Mouse (Mus musculus): Measurements from ENCODE around the gene Paqr3. TPM values are rescaled to one million over a fixed set of nuclear protein-coding genes. Genes with fewer than 3 reads are reported as not detected.

Gene Paqr3
- polyA plus RNA-seq (2014; fragmentation: Nextera tagmentation; extraction: Ambion mirVana): 2.0 TPM in 2 replicates

GRCm38 (mm10) chr5:97111207-97111910 lies at the start of gene Paqr3:
Paqr3 (minus strand) TSS chr5:97111596.
- Histone ChIP-seq H3K4me1 (ENCODE audit: control insufficient read depth, insufficient read depth, low read length) (peaks cover 6% of the 10 kb centered on the region; the same call in 1 of the 2 replicates), H3K9me3 (replicated peaks; ENCODE audit: control insufficient read depth, low read length) (no peaks in the 10 kb centered on the region), H3K27ac (ENCODE audit: low read depth, low read length) (no peak within 1 kb of the TSS), H3K36me3 (ENCODE audit: control insufficient read depth, insufficient read depth, low read length) (no peaks in the 10 kb centered on the region), H3K27me3 (ENCODE audit: control insufficient read depth, insufficient read depth, low read length) (no peaks in the 10 kb centered on the region), H3K4me3 (ENCODE audit: low read depth, low read length) (peak within 1 kb of the TSS; percentile 74), H3K4me2 (peak within 1 kb of the TSS; percentile 90), H3K9ac (ENCODE audit: low read depth, low read length) (peak within 1 kb of the TSS; percentile 75)
- WGBS (ENCODE audit: insufficient replicate concordance): 1% methylated on average over 55 of the region's 62 CpGs
- ATAC-seq (replicated peaks; ENCODE audit: insufficient number of reproducible peaks, low FRiP score, low TSS enrichment): peak; percentile 98

GRCm38 (mm10) chr5:97154688-97155087 lies 43.3 kb upstream of the Paqr3 start:
- Histone ChIP-seq H3K9ac (ENCODE audit: low read depth, low read length) (no peak overlapping the region), H3K4me2 (no peak overlapping the region), H3K4me1 (ENCODE audit: control insufficient read depth, insufficient read depth, low read length) (no peaks in the 10 kb centered on the region), H3K4me3 (ENCODE audit: low read depth, low read length) (no peak overlapping the region), H3K36me3 (ENCODE audit: control insufficient read depth, insufficient read depth, low read length) (no peaks in the 10 kb centered on the region), H3K27me3 (ENCODE audit: control insufficient read depth, insufficient read depth, low read length) (no peaks in the 10 kb centered on the region), H3K27ac (ENCODE audit: low read depth, low read length) (no peak overlapping the region), H3K9me3 (replicated peaks; ENCODE audit: control insufficient read depth, low read length) (no peaks in the 10 kb centered on the region)
- ATAC-seq (replicated peaks; ENCODE audit: insufficient number of reproducible peaks, low FRiP score, low TSS enrichment): no peak
- WGBS (ENCODE audit: insufficient replicate concordance): 29% methylated on average over 1 of the region's 1 CpGs

- H3K27me3 ChIP-seq (ENCODE audit: control insufficient read depth, insufficient read depth, low read length): no peaks in the 10 kb centered on the region
- no peaks in the 10 kb centered on the region for H3K4me1 ChIP-seq (ENCODE audit: control insufficient read depth, insufficient read depth, low read length)
- ATAC-seq (replicated peaks; ENCODE audit: insufficient number of reproducible peaks, low FRiP score, low TSS enrichment): no peak
- H3K9me3 ChIP-seq (replicated peaks; ENCODE audit: control insufficient read depth, low read length): no peaks in the 10 kb centered on the region
- no peaks in the 10 kb centered on the region for H3K36me3 ChIP-seq (ENCODE audit: control insufficient read depth, insufficient read depth, low read length)
- H3K4me2 ChIP-seq: no peak overlapping the region
- H3K4me3 ChIP-seq (ENCODE audit: low read depth, low read length): no peak overlapping the region
- H3K9ac ChIP-seq (ENCODE audit: low read depth, low read length): no peak overlapping the region
- 65% methylated on average over 2 of the region's 2 CpGs for WGBS (ENCODE audit: insufficient replicate concordance)
- no peak overlapping the region for H3K27ac ChIP-seq (ENCODE audit: low read depth, low read length)
Observed at GRCm38 (mm10) chr5:97135331-97135730, 23.9 kb upstream of the Paqr3 start.

GRCm38 (mm10) chr5:97129589-97129988 lies 18.2 kb upstream of the Paqr3 start:
- H3K4me2 ChIP-seq: no peak overlapping the region
- no peaks in the 10 kb centered on the region for H3K9me3 ChIP-seq (replicated peaks; ENCODE audit: control insufficient read depth, low read length)
- H3K9ac ChIP-seq (ENCODE audit: low read depth, low read length): no peak overlapping the region
- WGBS (ENCODE audit: insufficient replicate concordance): 96% methylated on average over 2 of the region's 2 CpGs
- H3K36me3 ChIP-seq (ENCODE audit: control insufficient read depth, insufficient read depth, low read length): no peaks in the 10 kb centered on the region
- H3K4me1 ChIP-seq (ENCODE audit: control insufficient read depth, insufficient read depth, low read length): no peaks in the 10 kb centered on the region
- H3K27me3 ChIP-seq (ENCODE audit: control insufficient read depth, insufficient read depth, low read length): no peaks in the 10 kb centered on the region
- H3K27ac ChIP-seq (ENCODE audit: low read depth, low read length): no peak overlapping the region
- no peak for ATAC-seq (replicated peaks; ENCODE audit: insufficient number of reproducible peaks, low FRiP score, low TSS enrichment)
- no peak overlapping the region for H3K4me3 ChIP-seq (ENCODE audit: low read depth, low read length)

- Histone ChIP-seq H3K36me3 (ENCODE audit: control insufficient read depth, insufficient read depth, low read length) (no peaks in the 10 kb centered on the region), H3K27ac (ENCODE audit: low read depth, low read length) (no peak overlapping the region), H3K27me3 (ENCODE audit: control insufficient read depth, insufficient read depth, low read length) (no peaks in the 10 kb centered on the region), H3K9me3 (replicated peaks; ENCODE audit: control insufficient read depth, low read length) (no peaks in the 10 kb centered on the region), H3K4me1 (ENCODE audit: control insufficient read depth, insufficient read depth, low read length) (no peaks in the 10 kb centered on the region), H3K4me2 (peak overlapping the region; percentile 39), H3K4me3 (ENCODE audit: low read depth, low read length) (no peak overlapping the region), H3K9ac (ENCODE audit: low read depth, low read length) (no peak overlapping the region)
- 43% methylated on average over 21 of the region's 21 CpGs for WGBS (ENCODE audit: insufficient replicate concordance)
- ATAC-seq (replicated peaks; ENCODE audit: insufficient number of reproducible peaks, low FRiP score, low TSS enrichment): no peak
Observed at GRCm38 (mm10) chr5:97128242-97129226, 17.1 kb upstream of the Paqr3 start.

GRCm38 (mm10) chr5:97127284-97127683 lies 15.9 kb upstream of the Paqr3 start:
- H3K27me3 ChIP-seq (ENCODE audit: control insufficient read depth, insufficient read depth, low read length): no peaks in the 10 kb centered on the region
- H3K4me3 ChIP-seq (ENCODE audit: low read depth, low read length): no peak overlapping the region
- H3K9me3 ChIP-seq (replicated peaks; ENCODE audit: control insufficient read depth, low read length): no peaks in the 10 kb centered on the region
- WGBS (ENCODE audit: insufficient replicate concordance): 75% methylated on average over 6 of the region's 6 CpGs
- H3K27ac ChIP-seq (ENCODE audit: low read depth, low read length): no peak overlapping the region
- H3K4me2 ChIP-seq: no peak overlapping the region
- no peak for ATAC-seq (replicated peaks; ENCODE audit: insufficient number of reproducible peaks, low FRiP score, low TSS enrichment)
- H3K36me3 ChIP-seq (ENCODE audit: control insufficient read depth, insufficient read depth, low read length): no peaks in the 10 kb centered on the region
- no peaks in the 10 kb centered on the region for H3K4me1 ChIP-seq (ENCODE audit: control insufficient read depth, insufficient read depth, low read length)
- H3K9ac ChIP-seq (ENCODE audit: low read depth, low read length): no peak overlapping the region

GRCm38 (mm10) chr5:97126005-97126404 lies 14.6 kb upstream of the Paqr3 start:
- H3K9me3 ChIP-seq (replicated peaks; ENCODE audit: control insufficient read depth, low read length): no peaks in the 10 kb centered on the region
- no peak overlapping the region for H3K4me2 ChIP-seq
- no peak overlapping the region for H3K9ac ChIP-seq (ENCODE audit: low read depth, low read length)
- no peak for ATAC-seq (replicated peaks; ENCODE audit: insufficient number of reproducible peaks, low FRiP score, low TSS enrichment)
- H3K4me1 ChIP-seq (ENCODE audit: control insufficient read depth, insufficient read depth, low read length): no peaks in the 10 kb centered on the region
- no peak overlapping the region for H3K27ac ChIP-seq (ENCODE audit: low read depth, low read length)
- WGBS (ENCODE audit: insufficient replicate concordance): 17% methylated on average over 4 of the region's 4 CpGs
- no peak overlapping the region for H3K4me3 ChIP-seq (ENCODE audit: low read depth, low read length)
- no peaks in the 10 kb centered on the region for H3K27me3 ChIP-seq (ENCODE audit: control insufficient read depth, insufficient read depth, low read length)
- no peaks in the 10 kb centered on the region for H3K36me3 ChIP-seq (ENCODE audit: control insufficient read depth, insufficient read depth, low read length)

GRCm38 (mm10) chr5:97125459-97125970 lies 14.1 kb upstream of the Paqr3 start:
- H3K4me1 ChIP-seq (ENCODE audit: control insufficient read depth, insufficient read depth, low read length): no peaks in the 10 kb centered on the region
- H3K27me3 ChIP-seq (ENCODE audit: control insufficient read depth, insufficient read depth, low read length): no peaks in the 10 kb centered on the region
- no peaks in the 10 kb centered on the region for H3K9me3 ChIP-seq (replicated peaks; ENCODE audit: control insufficient read depth, low read length)
- ATAC-seq (replicated peaks; ENCODE audit: insufficient number of reproducible peaks, low FRiP score, low TSS enrichment): no peak
- no peak overlapping the region for H3K27ac ChIP-seq (ENCODE audit: low read depth, low read length)
- H3K36me3 ChIP-seq (ENCODE audit: control insufficient read depth, insufficient read depth, low read length): no peaks in the 10 kb centered on the region
- no peak overlapping the region for H3K4me3 ChIP-seq (ENCODE audit: low read depth, low read length)
- H3K9ac ChIP-seq (ENCODE audit: low read depth, low read length): no peak overlapping the region
- WGBS (ENCODE audit: insufficient replicate concordance): 67% methylated on average over 10 of the region's 10 CpGs
- no peak overlapping the region for H3K4me2 ChIP-seq
